Mouse (Mus musculus): ENCODE measurements around the gene Rab29.
"Not testable (repeated sequence)": the region's sequence is repeated elsewhere in the genome, so short reads cannot be mapped to it uniquely, and the experiment has no call there.

The Rab29 gene

DNA sequence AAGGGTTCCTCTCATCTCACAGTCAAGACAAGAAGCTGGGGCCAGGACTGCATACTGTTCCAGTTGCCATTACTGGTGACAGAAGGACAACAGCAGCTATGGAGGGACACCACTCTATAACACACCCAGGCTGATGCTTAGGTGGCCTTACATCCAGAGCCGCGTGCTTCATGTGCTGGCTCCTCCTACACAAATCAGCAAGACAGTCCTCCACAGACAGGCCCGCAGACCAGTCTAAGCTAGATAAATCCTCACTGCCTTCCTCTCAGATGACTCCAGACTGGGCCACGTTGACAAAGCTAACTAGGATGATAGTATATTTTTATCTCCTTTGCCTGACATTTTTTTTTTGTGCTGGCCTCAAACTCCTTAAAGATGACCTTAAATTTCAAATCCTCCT, 5.2 kb upstream of the Rab29 start:
- no peak for DNase-seq (ENCODE audit: low spot score in 2 of 2)

DNA sequence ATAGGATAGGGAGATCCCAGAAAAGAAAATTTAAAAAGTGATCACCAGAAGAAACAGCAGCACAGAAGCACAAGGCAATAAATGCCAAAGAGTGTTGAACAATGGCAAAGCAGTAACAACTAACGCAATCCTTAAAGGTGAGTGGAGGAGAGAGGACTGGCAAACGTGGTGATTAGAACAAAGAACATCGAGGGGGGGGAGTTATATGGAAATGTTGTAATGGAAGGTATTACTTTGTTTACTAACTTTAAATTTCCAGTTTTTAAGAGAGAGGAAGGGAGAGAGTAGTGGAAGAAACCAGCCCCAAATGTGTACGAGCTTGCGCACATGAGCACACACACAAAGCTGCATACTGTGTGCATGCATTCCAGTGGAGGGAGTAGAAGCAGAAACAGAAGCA, 1.4 kb upstream of the Rab29 start:
- DNase-seq (ENCODE audit: low spot score in 2 of 2), result no peak

DNA sequence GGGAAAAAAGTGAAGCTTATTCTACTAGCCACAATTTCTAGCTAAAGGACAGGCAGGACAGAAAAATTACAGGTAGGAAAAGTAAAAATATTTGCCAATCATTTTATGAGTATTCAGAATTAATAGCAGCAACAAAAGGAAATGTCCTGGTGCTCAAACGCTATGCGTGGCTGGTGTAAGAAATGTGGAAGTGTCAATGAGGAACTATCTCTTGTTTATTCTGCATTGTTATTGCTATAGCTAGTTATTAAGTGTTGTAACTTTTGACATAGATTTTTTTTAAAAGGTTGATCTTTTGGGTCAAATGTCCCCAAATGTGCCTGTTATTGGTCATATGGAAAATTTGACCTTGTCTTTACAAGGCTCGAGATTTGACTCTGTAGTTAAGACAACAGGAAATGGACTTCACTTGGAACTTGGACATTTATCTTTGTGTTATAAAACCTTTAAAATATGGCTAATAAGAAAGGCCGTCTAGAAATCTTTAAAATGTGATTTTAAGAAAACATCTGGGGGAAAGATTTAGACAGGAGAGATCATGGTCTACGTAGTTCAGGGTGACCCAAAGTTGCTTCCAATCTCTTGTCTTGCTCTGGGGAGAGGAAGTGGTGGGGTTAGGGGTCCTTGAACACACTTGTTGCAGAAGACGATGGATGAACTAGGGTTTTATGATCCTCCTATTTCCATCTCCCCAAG, 572 bp upstream of the Rab29 start:
- peak in 1 of 2 experiments; percentile 6 for DNase-seq (ENCODE audit: low spot score in 2 of 2)

DNA sequence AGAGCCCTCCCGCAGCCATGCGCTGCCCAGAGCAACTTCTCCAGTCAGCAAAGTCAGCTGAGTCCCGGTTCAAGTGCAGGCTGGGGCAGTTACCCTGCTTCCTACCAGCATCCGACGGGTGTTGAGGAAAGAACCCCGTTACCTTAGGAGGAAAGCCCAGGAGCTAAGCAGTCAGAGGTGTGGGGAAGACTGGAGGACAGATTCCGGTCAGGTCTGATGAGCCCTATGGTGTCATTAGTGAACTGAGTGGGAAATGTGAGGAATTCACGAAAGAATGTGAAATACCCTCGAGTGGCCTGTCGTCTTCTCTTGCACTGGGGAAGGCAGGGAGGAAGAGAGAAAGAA, 894 bp downstream of the Rab29 start:
- peak in 1 of 2 experiments; percentile 11 for DNase-seq (ENCODE audit: low spot score in 2 of 2)

DNA sequence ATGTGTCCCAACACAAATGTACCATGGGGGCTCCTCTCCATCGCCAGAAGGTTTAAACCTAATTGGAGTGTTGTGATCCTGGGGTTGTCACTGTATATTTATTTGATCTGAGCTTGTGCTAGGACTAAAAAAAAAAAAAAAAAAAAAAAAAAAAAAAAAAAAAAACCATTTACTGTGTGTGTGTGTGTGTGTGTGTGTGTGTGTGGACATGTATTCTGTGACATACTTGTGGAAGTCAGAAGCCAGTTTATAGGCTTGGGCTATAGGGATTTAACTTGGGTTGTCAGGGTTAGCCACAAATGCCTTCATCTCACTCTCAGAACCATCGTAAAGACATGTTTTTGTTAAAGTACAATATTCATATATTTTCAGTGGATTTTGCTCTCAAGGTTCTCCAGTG, 2.5 kb downstream of the Rab29 start:
- DNase-seq (ENCODE audit: low spot score in 2 of 2), result no peak

DNA sequence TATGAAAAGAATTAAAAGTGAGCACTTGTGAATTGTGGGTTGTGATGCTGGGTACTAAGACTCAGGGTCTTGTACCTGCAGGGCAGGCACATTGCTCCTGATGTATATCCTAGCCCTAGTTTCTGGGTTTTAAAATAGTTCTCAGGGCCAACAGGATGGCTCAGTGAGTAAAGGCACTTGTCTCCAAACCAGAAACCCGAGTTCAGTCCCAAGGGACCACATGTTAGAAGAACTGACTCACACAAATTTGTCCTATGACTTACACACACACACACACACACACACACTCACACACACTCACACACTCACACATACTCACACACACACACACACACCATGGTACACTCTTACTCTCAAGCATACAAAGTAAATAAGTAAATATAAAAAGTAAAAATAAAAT, 5.8 kb downstream of the Rab29 start:
- DNase-seq (ENCODE audit: low spot score in 2 of 2), result no peak

DNA sequence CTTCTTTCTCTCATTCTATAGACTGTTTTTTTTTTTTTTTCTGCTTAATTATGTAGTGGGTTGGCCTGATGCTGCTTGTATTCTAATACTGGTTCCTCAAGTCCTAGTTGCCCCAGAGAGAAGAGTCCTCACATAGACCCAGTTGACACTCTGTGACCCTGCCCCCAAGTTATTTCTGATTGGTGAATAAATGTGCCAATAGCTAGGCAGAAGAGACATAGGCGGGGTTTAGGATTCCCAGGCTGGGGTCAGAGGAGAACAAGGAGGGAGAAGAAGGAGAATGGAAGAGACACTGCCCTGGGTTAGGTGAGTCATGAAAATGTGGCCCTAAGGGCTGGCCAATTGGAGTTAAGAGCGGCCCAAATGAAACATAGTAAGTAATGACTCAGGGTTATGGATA, 12.8 kb downstream of the Rab29 start:
- DNase-seq (ENCODE audit: low spot score in 2 of 2), result no peak

DNA sequence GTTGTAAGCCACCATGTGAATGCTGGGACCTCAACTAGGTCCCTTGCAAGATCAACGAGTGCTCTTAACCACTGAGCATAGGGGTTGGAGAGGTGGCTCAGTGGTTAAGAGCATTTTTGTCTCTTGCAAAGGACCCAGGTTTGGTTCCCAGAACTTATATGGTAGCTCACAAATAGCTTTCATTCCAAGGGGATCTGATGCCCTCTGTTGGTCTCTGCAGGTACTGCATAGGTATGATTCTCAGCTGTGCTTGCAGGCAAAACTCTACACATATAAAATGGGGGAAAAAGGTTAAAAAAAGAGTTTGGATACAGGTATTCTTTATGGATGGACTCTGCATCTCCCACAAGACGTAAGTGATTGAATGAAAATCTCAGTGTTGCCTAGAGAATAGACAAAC, 15.8 kb downstream of the Rab29 start:
- DNase-seq (ENCODE audit: low spot score in 2 of 2), result peak; percentile 5 to 51

GRCm38 (mm10) chr1:131886173-131886572, 19.1 kb downstream of the Rab29 start:
- DNase-seq (ENCODE audit: low spot score in 2 of 2), result no peak

GRCm38 (mm10) chr1:131886641-131887040, 19.6 kb downstream of the Rab29 start:
- no peak for DNase-seq (ENCODE audit: low spot score in 2 of 2)

DNA sequence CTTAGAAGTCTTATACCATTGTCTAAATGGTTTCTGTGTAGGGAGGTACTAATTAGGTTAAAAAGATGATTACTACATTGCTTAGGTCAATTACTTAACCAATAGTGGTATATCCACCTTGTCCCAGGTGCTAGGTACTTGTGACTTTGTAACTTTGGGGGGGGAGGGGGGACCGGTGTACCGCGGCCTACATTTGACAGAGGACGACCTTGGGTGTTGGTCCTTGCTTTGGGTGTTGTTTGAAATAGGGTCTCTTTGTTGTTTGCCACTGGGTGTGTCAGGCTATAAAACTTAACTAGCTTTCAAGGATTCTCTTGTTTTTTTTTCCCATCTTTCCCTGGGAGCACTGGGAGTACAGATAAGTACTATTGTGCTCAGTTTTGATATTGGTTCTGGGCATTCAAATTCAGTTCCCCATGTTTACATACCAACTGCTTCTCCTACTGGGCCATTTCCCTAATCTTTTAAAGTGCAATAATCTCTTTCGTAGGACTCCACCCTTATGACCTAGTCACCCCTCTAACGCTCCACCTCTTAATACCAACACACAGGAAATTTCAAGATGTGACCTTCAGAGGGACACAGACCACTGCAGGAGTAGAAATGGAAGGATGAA, 23.1 kb downstream of the Rab29 start:
- DNase-seq (ENCODE audit: low spot score in 2 of 2), result no peak

- no peak for DNase-seq (ENCODE audit: low spot score in 2 of 2)
Observed at GRCm38 (mm10) chr1:131891436-131891835, 24.4 kb downstream of the Rab29 start.

DNA sequence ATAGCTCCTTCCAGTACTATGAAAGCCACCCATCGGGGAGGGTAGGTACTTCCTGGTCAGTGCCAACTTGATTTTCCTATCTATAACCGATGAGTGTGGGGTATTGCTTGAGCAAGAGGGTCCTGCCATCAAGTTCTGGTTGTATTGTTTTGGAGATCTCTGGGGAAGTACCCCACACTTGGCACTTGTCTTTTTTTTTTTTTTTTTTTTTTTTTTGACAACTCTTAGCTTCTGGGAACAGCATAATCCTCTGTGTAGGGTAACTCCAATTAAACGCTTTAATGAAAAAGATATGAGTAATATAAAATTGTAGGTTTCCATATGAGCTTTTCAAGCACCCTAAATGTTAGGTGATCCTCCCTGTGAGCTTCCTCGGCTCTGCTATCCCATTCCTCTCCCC, 35.7 kb downstream of the Rab29 start:
- no peak for DNase-seq (ENCODE audit: low spot score in 2 of 2)

- no peak for DNase-seq (ENCODE audit: low spot score in 2 of 2)
Observed at GRCm38 (mm10) chr1:131903251-131903650, 36.2 kb downstream of the Rab29 start.

DNA sequence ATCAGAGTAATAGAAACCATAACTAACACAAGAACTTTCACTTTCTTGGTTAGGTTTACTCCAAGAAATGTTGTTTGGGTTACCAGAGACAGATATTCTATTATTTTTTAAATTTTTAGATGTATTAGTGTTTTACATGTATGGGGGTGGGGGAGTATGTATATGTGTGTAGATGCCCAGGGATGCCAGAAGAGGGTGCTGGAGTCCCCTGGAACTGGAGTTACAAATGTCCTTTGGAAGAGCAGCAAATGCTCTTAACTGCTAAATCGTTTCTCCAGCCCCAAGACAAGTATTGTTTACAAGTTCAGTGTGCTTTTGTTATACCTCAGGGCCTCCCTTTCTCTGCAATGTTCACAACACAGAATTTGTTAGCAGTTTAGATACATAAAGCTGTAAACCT, 38.5 kb downstream of the Rab29 start:
- peak in 1 of 2 experiments; percentile 12 for DNase-seq (ENCODE audit: low spot score in 2 of 2)

GRCm38 (mm10) chr1:131908456-131908855, 41.4 kb downstream of the Rab29 start:
- no peak for DNase-seq (ENCODE audit: low spot score in 2 of 2)

GRCm38 (mm10) chr1:131909236-131909635, 42.2 kb downstream of the Rab29 start:
- DNase-seq (ENCODE audit: low spot score in 2 of 2), result not testable (repeated sequence)

GRCm38 (mm10) chr1:131910001-131910648, 43.1 kb downstream of the Rab29 start, which contains the start of gene Nucks1:
TSS of gene Nucks1 (plus strand) at chr1:131910534.
- peak; percentile 99 to 100 for DNase-seq (ENCODE audit: low spot score in 2 of 2)

DNA sequence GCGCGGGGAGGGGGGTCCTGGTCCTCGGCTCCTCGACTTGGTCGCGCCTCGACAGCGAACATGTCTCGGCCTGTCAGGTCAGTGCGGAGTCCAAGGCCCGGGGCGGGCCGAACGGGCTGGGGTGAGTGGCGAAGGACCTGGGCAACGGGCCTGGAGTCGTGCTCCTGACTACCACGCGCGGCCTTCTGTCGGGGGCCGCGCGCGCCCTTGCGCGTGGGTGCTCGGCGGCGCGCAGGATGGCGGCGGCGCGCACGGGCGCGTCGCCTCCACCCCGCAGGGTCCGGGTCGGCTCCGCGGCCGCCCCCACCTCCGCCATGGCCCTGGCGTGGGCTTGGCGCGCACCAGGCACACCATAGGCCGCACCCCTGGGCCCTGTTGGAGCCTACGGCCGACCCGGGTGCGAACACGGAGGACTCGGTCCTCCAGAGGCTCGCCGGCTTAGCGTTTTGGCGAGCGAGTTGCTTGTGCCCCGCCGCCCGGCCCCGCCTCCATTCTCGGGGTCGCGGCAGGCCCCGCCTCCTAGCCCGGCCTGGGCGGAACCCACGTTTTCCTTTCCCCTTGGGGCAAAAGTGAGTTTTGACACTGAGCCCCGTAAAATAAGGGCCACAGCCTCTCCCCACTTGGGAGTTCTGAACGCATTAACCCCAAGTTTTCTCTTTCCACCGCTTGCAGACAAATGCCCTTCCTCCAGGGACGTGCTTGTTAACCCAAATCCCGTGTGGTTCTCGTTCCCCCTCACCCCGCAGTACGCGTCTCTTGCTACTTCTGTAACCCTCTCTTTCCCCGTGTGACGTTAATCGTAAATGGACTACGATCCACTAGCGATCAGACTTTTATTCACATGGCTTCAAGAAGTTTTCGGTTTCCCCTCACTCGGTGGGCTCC, 43.9 kb downstream of the Rab29 start:
- peak; percentile 86 to 90 for DNase-seq (ENCODE audit: low spot score in 2 of 2)

DNA sequence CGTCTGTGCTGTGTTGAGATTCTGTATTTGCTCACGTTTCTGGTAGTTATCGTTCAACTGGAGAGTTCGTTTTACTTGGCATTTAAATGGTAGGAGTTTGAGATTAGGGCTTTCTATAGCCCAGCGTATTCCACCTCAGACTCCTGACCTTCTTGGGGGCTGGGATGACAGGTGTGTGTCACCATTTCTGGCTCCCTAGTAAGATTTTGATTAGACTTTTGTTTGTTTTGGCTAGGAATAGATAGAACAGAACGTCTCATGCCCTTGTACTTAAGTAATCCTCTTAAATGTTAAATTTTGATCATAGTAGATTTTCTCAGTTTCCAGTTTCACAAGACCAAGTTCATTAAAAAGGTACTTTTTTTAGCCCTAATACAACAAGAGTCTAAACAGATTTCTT, 50.6 kb downstream of the Rab29 start:
- no peak for DNase-seq (ENCODE audit: low spot score in 2 of 2)

- no peak for DNase-seq (ENCODE audit: low spot score in 2 of 2)
Observed at GRCm38 (mm10) chr1:131919052-131919451, 52.0 kb downstream of the Rab29 start.

- no peak for DNase-seq (ENCODE audit: low spot score in 2 of 2)
Observed at GRCm38 (mm10) chr1:131922100-131922499, 55.1 kb downstream of the Rab29 start.
